Mouse (Mus musculus) lung, adult 18-20 months (tissue): ENCODE results near the gene Bmp5.

ENCODE experiments used
- DNase-seq, 2 experiments: peaks; one replicate each; pipeline ENCODE4 v3.0.0; 2022; ENCODE audit warnings: mixed read lengths in 2 of 2

Gene Bmp5

GRCm38 (mm10) chr9:75846010-75846409, 70.8 kb downstream of the Bmp5 start:
- DNase-seq, result no peak

- DNase-seq, result no peak
These were observed 75.6 kb downstream of the Bmp5 start for GRCm38 (mm10) chr9:75850670-75851228.

GRCm38 (mm10) chr9:75858161-75858560, 83.0 kb downstream of the Bmp5 start:
- no peak for DNase-seq

- no peak for DNase-seq
These were observed 83.8 kb downstream of the Bmp5 start for GRCm38 (mm10) chr9:75858939-75859338.

GRCm38 (mm10) chr9:75870332-75871177, 95.4 kb downstream of the Bmp5 start:
- DNase-seq, result peak in 1 of 2 experiments; percentile 46

GRCm38 (mm10) chr9:75876333-75876732, 101.2 kb downstream of the Bmp5 start:
- peak in 1 of 2 experiments; percentile 65 for DNase-seq

- no peak for DNase-seq
These were observed 108.5 kb downstream of the Bmp5 start for GRCm38 (mm10) chr9:75883481-75884190.

GRCm38 (mm10) chr9:75886801-75887544, 111.8 kb downstream of the Bmp5 start:
- no peak for DNase-seq

- no peak for DNase-seq
These were observed 121.8 kb downstream of the Bmp5 start for GRCm38 (mm10) chr9:75896918-75897317.

- DNase-seq, result no peak
These were observed 122.9 kb downstream of the Bmp5 start for GRCm38 (mm10) chr9:75898022-75898421.

GRCm38 (mm10) chr9:75901219-75901618, 126.1 kb downstream of the Bmp5 start:
- no peak for DNase-seq

GRCm38 (mm10) chr9:75905497-75905896, 130.3 kb downstream of the Bmp5 start:
- DNase-seq, result peak in 1 of 2 experiments; percentile 18

- DNase-seq, result peak; percentile 29 to 62
These were observed 135.1 kb downstream of the Bmp5 start for GRCm38 (mm10) chr9:75910112-75910799.

GRCm38 (mm10) chr9:75911542-75911941, 136.4 kb downstream of the Bmp5 start:
- no peak for DNase-seq

- no peak for DNase-seq
These were observed 140.9 kb downstream of the Bmp5 start for GRCm38 (mm10) chr9:75916027-75916426.

- peak; percentile 6 to 18 for DNase-seq
These were observed 152.2 kb downstream of the Bmp5 start for GRCm38 (mm10) chr9:75927196-75927880.

- no peak for DNase-seq
These were observed 152.9 kb downstream of the Bmp5 start for GRCm38 (mm10) chr9:75928068-75928467.

- peak; percentile 30 to 54 for DNase-seq
These were observed 169.5 kb downstream of the Bmp5 start for GRCm38 (mm10) chr9:75944663-75945062.
